Mouse (Mus musculus) heart, embryonic 12.5 days (tissue): ENCODE results near the gene Tanc2. TPM values are rescaled to one million over a fixed set of nuclear protein-coding genes. Genes with fewer than 3 reads are reported as not detected.

ENCODE experiments used
- ATAC-seq: fragments of 200-750 bp; cut with Nextera tagmentation; 2 replicates; pipeline ENCODE4 v1.8.0; 2017; ENCODE audit warnings: moderate TSS enrichment, moderate library complexity; ENCODE audit not compliant: insufficient number of reproducible peaks, low FRiP score
- H3K27ac ChIP-seq: fragments of 300-500 bp; sonication (generic); 2 replicates; pipeline ENCODE4 v1.5.1; 2016; ENCODE audit warnings: mild to moderate bottlenecking, moderate library complexity; ENCODE audit not compliant: poor library complexity, severe bottlenecking
- H3K27me3 ChIP-seq: fragments of 300-500 bp; sonication (generic); replicated peaks from 2 replicates; pipeline ENCODE4 v1.6.1; 2016; ENCODE audit warnings: mild to moderate bottlenecking, moderate library complexity
- H3K36me3 ChIP-seq: fragments of 300-500 bp; sonication (generic); 2 replicates; pipeline ENCODE4 v1.6.1; 2016; ENCODE audit warnings: mild to moderate bottlenecking, moderate library complexity
- H3K4me1 ChIP-seq: fragments of 300-500 bp; sonication (generic); replicated peaks from 2 replicates; pipeline ENCODE4 v1.6.1; 2016; ENCODE audit warnings: mild to moderate bottlenecking
- H3K4me2 ChIP-seq: fragments of 300-500 bp; sonication (generic); 2 replicates; pipeline ENCODE4 v1.6.1; 2016; ENCODE audit warnings: mild to moderate bottlenecking, moderate library complexity
- H3K4me3 ChIP-seq: fragments of 300-500 bp; sonication (generic); 2 replicates; pipeline ENCODE4 v1.5.1; 2016; ENCODE audit warnings: mild to moderate bottlenecking
- H3K9ac ChIP-seq: fragments of 300-500 bp; sonication (generic); 2 replicates; pipeline ENCODE4 v1.6.1; 2016; ENCODE audit warnings: mild to moderate bottlenecking, moderate library complexity
- H3K9me3 ChIP-seq: fragments of 300-500 bp; sonication (generic); replicated peaks from 2 replicates; pipeline ENCODE4 v1.6.1; 2016; ENCODE audit warnings: mild to moderate bottlenecking, moderate library complexity
- WGBS: fragments of 180-500 bp; shearing (Covaris S2); methylation state at CpG from one replicate; pipeline ENCODE4 v1.1.7; 2016; 5-methylcytosine and 5-hydroxymethylcytosine counted together
- polyA plus RNA-seq: library from polyadenylated mRNA; unstranded; fragments of >200 nt; fragmentation: Nextera tagmentation; extraction: Ambion mirVana; gene quantifications from 2 replicates; pipeline ENCODE4 v1.2.1, GENCODE M21; 2016

Tanc2 gene
- polyA plus RNA-seq, 1 experiment from 2014 or later, result 24.4 TPM

DNA sequence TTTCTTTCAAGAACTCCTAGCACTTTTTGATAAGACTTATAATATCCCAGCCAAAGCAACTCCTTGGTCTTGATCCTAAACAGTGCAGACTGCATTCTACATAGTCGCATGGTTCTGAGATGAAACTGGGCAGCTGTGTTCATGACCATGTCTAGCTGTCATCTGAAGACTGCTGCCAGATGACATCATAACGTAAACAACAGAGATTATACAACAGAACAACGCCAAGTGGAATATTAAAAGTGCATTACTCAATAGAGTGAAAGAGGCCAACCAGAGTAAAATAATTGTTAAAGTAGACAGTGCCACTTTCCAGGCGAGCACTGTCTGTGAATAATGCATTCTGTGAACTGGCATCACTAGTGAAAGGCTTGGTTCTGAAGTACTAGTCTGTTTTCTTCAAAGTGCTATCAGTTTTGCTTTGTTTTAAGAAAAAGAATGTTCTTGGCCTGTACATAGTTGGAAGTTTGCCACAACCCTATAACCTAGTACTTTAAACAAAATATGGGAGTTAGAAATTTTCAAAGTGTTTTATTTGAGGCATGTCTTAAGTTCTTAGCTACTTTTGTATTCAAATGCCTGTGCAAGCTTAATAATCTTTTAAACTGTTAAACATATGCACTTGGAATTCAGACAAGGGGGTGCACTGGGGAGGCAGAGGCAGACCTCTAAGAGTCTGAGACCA is 315.9 kb downstream of the Tanc2 start:
- H3K4me2 ChIP-seq, result no peak overlapping the region
- no peak overlapping the region for H3K9ac ChIP-seq
- H3K27me3 ChIP-seq, result no peaks in the 10 kb centered on the region
- H3K36me3 ChIP-seq, result peaks cover 56% of the 10 kb centered on the region
- 57% methylated on average over 4 of the region's 4 CpGs for WGBS
- H3K9me3 ChIP-seq, result no peaks in the 10 kb centered on the region
- ATAC-seq, result peak; percentile 39; the same call in 1 of the 2 replicates
- no peak overlapping the region for H3K4me3 ChIP-seq
- H3K27ac ChIP-seq, result peak overlapping the region; percentile 74; the same call in 1 of the 2 replicates
- 0 out of 2 replicates have a peak, but pooled peaks cover 7% of the 10 kb centered on the region for H3K4me1 ChIP-seq

DNA sequence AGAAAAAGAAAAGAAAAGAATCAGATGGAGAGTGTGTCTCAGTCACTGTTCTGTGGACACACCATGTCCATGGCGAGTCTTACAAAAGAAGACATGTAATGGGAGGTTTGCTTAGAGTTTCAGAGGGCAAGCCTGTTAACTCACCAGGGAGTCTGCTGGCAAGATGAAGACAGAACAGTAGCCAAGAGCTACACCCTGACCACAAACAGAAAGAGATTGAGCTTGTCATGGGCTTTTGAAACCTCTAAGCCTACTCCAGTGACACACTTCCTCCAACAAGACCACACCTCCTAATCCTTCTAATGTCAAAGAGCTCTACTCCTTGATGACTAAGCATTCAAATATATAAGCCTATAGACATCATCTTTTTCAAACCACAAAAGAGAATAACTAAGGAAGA is 317.6 kb downstream of the Tanc2 start:
- Histone ChIP-seq H3K4me2 (no peak overlapping the region), H3K36me3 (peaks cover 49% of the 10 kb centered on the region), H3K9ac (no peak overlapping the region), H3K27me3 (no peaks in the 10 kb centered on the region), H3K27ac (no peak overlapping the region), H3K4me1 (peaks cover 7% of the 10 kb centered on the region; the same call in 1 of the 2 replicates), H3K4me3 (no peak overlapping the region), H3K9me3 (no peaks in the 10 kb centered on the region)
- WGBS, result 89% methylated on average over 1 of the region's 1 CpGs
- ATAC-seq, result no peak

- 76% methylated on average over 8 of the region's 8 CpGs for WGBS
Measured at GRCm38 (mm10) chr11:105908926-105909325, 319.1 kb downstream of the Tanc2 start.

GRCm38 (mm10) chr11:105909617-105910016 is 319.8 kb downstream of the Tanc2 start:
- Histone ChIP-seq H3K27me3 (no peaks in the 10 kb centered on the region), H3K27ac (no peak overlapping the region), H3K36me3 (peaks cover 46% of the 10 kb centered on the region), H3K4me3 (no peak overlapping the region), H3K4me1 (peaks cover 7% of the 10 kb centered on the region; the same call in 1 of the 2 replicates), H3K4me2 (no peak overlapping the region), H3K9me3 (no peaks in the 10 kb centered on the region), H3K9ac (no peak overlapping the region)
- no peak for ATAC-seq
- 84% methylated on average over 2 of the region's 2 CpGs for WGBS

More at GRCm38 (mm10) chr11:105908926-105909325, 319.1 kb downstream of the Tanc2 start:
- Histone ChIP-seq H3K4me3 (no peak overlapping the region), H3K9me3 (no peaks in the 10 kb centered on the region), H3K4me1 (peaks cover 7% of the 10 kb centered on the region; the same call in 1 of the 2 replicates), H3K4me2 (no peak overlapping the region), H3K9ac (no peak overlapping the region), H3K36me3 (peaks cover 47% of the 10 kb centered on the region), H3K27me3 (no peaks in the 10 kb centered on the region), H3K27ac (no peak overlapping the region)
- ATAC-seq, result no peak

- ATAC-seq, result no peak
- Histone ChIP-seq H3K27me3 (no peaks in the 10 kb centered on the region), H3K9ac (no peak overlapping the region), H3K4me3 (no peak overlapping the region), H3K9me3 (no peaks in the 10 kb centered on the region), H3K27ac (no peak overlapping the region), H3K36me3 (peaks cover 47% of the 10 kb centered on the region), H3K4me2 (no peak overlapping the region), H3K4me1 (no peaks in the 10 kb centered on the region; the same call in 1 of the 2 replicates)
Measured at GRCm38 (mm10) chr11:105911149-105911548, 321.4 kb downstream of the Tanc2 start.

GRCm38 (mm10) chr11:105911592-105912375 is 322.0 kb downstream of the Tanc2 start:
- no peaks in the 10 kb centered on the region for H3K9me3 ChIP-seq
- 38% methylated on average over 4 of the region's 4 CpGs for WGBS

GRCm38 (mm10) chr11:105913580-105913979 is 323.8 kb downstream of the Tanc2 start:
- Histone ChIP-seq H3K4me1 (peaks cover 3% of the 10 kb centered on the region), H3K4me3 (no peak overlapping the region), H3K9ac (no peak overlapping the region), H3K36me3 (peaks cover 58% of the 10 kb centered on the region), H3K27me3 (no peaks in the 10 kb centered on the region), H3K9me3 (no peaks in the 10 kb centered on the region), H3K27ac (no peak overlapping the region), H3K4me2 (no peak overlapping the region)
- WGBS, result 70% methylated on average over 5 of the region's 5 CpGs
- no peak for ATAC-seq

More at GRCm38 (mm10) chr11:105911592-105912375, 322.0 kb downstream of the Tanc2 start:
- Histone ChIP-seq H3K4me1 (no peaks in the 10 kb centered on the region; the same call in 1 of the 2 replicates), H3K9ac (no peak overlapping the region), H3K4me2 (no peak overlapping the region), H3K36me3 (peaks cover 53% of the 10 kb centered on the region), H3K4me3 (no peak overlapping the region), H3K27ac (no peak overlapping the region), H3K27me3 (no peaks in the 10 kb centered on the region)
- ATAC-seq, result no peak

DNA sequence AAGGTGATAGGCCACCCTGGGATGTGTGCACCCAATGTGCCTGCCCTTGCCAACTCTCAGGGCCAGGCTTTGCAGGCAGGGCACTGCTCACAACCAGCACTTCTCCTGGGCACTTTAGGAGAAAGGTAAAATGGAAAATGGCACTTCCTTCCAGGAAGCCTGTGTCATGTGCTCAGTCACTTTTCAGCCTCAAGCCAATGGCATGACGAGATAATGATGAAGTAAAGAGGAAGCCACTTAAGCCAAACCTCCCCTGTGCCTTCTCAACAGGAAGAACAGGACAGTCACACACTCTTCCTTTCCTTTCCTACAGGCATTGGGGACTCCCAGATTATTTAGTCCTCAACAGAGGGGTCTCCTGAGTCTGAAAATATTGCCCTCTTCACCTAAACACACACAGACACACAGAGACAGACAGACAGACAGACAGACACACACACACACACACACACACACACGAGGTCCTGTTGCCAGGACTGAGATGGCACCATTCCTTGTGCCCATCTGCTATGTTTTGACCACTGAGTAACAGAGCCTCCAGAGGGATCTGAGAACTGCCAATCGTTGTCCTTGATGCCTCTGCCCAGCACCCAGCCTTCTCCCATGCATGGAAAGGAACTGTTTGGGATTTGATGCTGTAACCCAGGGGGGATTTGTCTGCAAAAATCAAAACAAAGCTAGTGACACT is 330.5 kb downstream of the Tanc2 start:
- H3K9ac ChIP-seq, result no peak overlapping the region
- no peak overlapping the region for H3K27ac ChIP-seq
- no peak overlapping the region for H3K4me2 ChIP-seq
- peaks cover 74% of the 10 kb centered on the region for H3K36me3 ChIP-seq
- ATAC-seq, result no peak
- no peaks in the 10 kb centered on the region for H3K9me3 ChIP-seq
- H3K4me3 ChIP-seq, result no peak overlapping the region
- H3K27me3 ChIP-seq, result no peaks in the 10 kb centered on the region
- WGBS, result 70% methylated on average over 3 of the region's 3 CpGs
- H3K4me1 ChIP-seq, result peaks cover 9% of the 10 kb centered on the region; the same call in 1 of the 2 replicates

GRCm38 (mm10) chr11:105920836-105921235 is 331.1 kb downstream of the Tanc2 start:
- Histone ChIP-seq H3K36me3 (peaks cover 80% of the 10 kb centered on the region), H3K27me3 (no peaks in the 10 kb centered on the region), H3K9ac (no peak overlapping the region), H3K9me3 (no peaks in the 10 kb centered on the region), H3K4me3 (no peak overlapping the region), H3K4me1 (peaks cover 9% of the 10 kb centered on the region), H3K27ac (no peak overlapping the region), H3K4me2 (no peak overlapping the region)
- 90% methylated on average over 2 of the region's 2 CpGs for WGBS
- ATAC-seq, result no peak

DNA sequence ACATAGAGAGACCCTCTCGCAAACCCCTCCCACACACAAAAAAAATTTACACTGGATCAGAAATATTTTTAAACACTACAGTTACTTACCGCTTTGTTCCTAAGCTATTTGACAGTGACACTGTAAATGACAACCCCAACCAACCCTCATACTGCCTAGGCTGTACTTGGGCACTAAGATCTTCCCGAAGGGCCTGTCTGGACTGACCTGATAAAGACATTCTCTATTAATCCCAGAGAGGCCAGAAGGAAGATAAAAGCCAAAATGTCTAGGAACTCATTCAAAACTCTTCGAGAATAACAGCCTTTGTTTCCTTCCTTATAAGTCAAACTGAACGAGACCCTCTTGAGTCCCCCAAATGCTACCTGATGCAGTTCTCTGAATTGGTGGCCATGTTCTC is 331.5 kb downstream of the Tanc2 start:
- H3K36me3 ChIP-seq, result peaks cover 78% of the 10 kb centered on the region
- ATAC-seq, result no peak
- WGBS, result 75% methylated on average over 5 of the region's 5 CpGs
- H3K9ac ChIP-seq, result no peak overlapping the region
- peaks cover 9% of the 10 kb centered on the region for H3K4me1 ChIP-seq
- H3K9me3 ChIP-seq, result no peaks in the 10 kb centered on the region
- no peak overlapping the region for H3K27ac ChIP-seq
- no peak overlapping the region for H3K4me2 ChIP-seq
- no peaks in the 10 kb centered on the region for H3K27me3 ChIP-seq
- H3K4me3 ChIP-seq, result no peak overlapping the region
